Mouse (Mus musculus): ENCODE measurements at regions not wholly inside any gene's neighbourhood (a gene's known extent, or its start where the extent isn't known, plus 50 kb on each side); places are given as distances from the start of the nearest gene placed in this dataset.

DNA sequence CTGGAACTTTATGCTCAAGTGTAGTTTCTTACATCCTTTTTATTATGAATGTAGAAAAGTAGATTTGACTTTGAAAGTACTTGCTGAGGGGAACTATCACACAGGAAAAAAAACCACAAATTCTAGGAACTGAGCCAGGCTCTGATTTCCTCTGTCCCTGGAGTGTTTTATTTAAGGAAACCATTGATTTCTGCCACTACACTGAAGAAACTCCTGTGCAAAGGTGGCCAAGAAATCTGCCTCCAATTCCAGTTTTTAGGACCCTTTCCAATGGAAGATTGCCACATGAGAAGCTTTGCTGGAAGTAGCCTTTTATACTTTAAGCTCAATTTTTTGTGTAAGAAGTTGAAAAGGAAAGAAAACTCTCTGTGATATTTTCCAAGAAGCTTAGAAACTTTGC lies 856.1 kb downstream of the Phf3 start:
- TF ChIP-seq CTCF (IDR thresholded peaks at IDR 0.05; ENCODE audit: low read depth, low read length) (no peak), POLR2A (IDR thresholded peaks at IDR 0.05; ENCODE audit: extremely low read depth, insufficient read depth, low read length) (no peak)
